Mouse (Mus musculus) retina, adult 2 months (tissue): ENCODE measurements around the gene Gdf5.
A peak's percentile ranks its signal among the peaks of the same experiment; 100 is the strongest.
"Not testable (repeated sequence)": the region's sequence is repeated elsewhere in the genome, so short reads cannot be mapped to it uniquely, and the experiment has no call there.

Experiments used
- DNase-seq: peaks from one replicate; pipeline ENCODE4 v3.0.0-alpha.2; 2012; ENCODE audit warnings: low read depth, low spot score

The Gdf5 gene

DNA sequence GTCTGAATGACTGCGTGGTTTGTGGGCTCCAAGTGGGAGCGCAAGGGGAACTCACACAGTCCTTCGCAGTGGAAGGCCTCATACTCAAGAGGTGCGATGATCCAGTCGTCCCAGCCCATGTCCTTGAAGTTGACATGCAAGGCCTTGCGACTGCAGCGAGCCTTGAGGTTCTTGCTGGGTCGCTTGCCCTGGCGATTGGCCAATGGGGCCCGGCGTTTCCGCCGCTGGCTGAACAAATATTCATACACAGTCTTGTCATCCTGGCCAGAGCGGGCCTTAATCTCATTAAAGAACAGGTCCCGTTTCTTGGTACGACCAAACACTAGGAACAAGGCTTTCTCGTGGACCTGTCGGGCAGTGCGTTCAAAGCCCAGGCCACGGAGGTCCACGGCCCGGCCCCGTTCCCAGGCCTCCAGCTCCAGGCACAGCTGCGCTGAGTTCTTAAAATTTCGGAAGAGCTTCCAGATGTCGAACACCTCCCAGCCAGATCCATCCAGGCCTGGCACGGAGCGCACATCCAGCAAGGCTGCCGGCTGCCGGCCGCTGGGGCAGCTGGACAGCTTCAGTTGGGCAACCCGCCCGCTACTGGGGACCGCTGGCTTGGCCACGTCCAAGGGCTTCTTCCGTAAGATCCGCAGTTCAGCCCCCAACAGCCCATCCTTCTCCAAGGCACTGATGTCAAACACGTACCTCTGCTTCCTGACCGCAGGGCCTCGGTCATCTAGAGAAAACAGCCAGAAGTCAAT lies 3.3 kb downstream of the Gdf5 start:
- DNase-seq, result no peak

DNA sequence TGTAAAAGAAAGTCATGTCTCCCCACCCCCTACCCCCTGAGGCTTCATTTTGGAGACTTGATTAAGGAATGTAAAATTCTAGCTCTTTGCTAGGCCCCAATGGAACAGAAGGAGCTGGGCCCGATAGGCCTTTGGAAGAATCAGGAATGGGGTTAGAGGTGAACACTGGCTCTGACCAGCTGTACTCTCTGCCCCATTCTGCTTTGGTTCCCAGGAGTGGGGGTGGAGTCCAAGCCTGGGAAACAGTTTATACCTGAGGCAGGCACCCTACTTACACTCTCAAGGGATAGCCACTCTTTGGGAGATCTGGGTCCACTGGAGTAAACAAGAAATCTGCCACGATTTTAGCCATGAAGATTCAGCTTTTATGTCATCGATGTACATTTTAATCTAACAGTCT lies 4.5 kb downstream of the Gdf5 start, which contains the start of gene Gm15557:
Gm15557 (plus strand) TSS at position 48 of the 400 bp plus-strand sequence.
- no peak for DNase-seq

DNA sequence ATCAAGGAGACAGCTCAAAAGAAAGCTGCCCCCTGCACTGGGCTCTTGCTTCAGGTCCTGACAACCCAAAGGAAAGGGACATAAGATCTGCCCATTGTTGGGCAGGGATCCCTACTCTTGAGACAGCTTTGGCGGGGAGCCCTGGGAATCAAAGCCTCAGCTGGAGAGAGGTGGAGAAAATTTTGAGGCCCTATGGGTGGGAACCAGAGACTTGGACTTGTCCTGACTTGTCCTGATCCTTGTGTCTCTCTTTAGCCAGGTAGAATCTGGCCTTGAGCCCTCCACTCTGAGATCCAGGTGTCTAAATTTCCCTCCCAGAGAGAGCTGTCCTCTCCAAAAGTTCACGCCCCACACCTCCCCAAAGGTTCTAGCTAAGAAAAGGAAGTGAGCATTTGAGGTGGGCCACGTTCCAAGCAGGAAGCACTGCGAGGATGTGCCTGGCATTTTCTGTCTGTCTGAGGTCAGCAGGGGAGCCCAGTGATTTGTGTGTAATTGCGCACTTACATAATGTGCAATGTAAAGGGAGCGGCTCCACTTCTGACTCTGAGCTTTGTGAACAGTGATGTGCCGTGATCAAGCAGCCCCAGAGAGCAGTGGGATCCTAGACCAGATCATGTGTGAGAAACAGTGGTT lies 5.2 kb downstream of the Gdf5 start:
- DNase-seq, result no peak

DNA sequence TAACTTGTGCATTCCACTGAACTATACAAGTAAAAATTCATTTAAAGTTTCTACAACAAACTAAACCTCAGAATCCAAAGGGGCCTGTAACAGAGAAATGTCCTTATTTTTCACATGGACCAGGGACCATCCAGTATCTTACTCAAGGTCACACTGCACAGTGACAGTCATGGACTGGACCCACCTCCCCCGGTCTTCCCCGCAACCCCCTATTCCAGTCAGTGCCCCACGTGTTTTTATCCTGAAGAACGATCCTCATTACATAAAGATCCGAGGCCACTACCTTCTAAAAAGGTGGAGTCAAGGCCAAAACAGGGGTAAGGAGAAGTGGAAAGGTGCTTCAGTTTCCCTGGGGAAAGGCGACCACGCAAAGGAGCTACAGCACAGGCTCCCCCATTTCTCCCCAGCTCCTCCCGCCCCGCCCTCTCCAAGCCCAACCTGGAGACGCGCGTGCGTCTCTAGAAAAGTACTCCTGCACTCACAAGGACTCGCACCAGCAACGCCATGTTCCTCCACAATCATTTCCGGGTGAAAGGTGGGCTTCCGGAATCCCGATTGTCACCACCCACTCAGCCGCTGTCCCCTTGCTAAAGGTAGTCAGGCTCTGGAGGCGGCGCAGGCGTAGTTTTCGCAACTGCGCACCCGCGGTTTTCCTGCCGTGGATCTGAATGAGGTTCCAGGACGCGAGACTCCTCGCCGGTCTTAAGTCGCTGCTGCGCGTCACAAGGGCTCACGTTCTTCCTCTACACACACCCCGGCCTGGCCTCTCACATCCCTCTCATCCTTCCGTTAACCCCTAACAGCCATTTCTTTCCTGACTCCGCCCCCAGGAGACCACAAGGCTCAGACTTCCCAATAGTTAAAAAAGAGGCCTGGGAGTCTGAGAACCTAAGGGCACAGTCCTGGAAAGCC lies 15.4 kb downstream of the Gdf5 start, which contains the start of gene Uqcc1:
Uqcc1 (minus strand) TSS at position 780 of the 912 bp plus-strand sequence.
- peak; percentile 90 for DNase-seq

DNA sequence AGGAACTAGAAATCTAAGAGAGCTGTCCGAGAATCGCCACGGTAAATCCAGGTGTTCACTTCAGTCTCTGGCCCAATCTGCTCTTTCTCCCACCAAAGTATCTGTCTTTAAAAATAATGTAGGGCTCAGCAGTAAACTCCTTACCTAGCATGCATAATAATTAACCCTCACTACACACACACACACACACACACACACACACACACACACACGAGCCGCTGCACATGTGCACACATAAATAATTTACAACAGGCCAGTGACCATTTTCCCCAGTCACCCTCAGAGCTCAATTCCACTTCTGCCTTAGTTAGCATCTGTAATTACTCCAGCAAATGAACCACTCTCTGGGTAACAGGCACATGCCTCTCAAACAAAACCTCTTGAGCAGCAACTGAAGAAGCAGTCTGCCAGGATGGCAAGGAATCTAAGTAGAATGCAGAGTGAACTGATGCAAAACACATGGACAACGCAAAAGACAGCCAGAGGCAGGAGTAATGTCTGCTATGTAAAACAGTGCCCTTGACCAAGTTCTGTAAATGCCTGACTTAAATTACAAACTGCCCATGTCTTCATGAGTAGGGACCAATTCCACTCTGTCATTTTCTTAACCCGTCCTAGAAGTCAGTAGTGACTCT lies 16.3 kb downstream of the Gdf5 start:
- no peak for DNase-seq

DNA sequence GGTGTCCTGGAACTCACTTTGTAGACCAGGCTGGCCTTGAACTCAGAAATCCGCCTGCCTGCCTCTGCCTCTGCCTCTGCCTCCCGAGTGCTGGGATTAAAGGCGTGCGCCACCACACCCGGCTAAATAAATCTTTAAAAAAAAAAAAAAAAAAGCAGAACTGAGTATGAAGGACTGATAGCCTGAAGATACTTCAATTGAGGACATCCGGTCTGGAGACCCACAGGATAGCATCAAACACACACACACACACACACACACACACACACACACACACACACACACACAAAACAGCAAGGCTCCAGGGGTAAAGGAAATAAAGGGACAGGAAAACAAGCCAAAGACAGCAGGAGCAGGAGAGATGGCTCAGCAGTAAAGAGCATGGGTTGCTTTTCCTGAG lies 20.0 kb downstream of the Gdf5 start:
- DNase-seq, result not testable (repeated sequence)

DNA sequence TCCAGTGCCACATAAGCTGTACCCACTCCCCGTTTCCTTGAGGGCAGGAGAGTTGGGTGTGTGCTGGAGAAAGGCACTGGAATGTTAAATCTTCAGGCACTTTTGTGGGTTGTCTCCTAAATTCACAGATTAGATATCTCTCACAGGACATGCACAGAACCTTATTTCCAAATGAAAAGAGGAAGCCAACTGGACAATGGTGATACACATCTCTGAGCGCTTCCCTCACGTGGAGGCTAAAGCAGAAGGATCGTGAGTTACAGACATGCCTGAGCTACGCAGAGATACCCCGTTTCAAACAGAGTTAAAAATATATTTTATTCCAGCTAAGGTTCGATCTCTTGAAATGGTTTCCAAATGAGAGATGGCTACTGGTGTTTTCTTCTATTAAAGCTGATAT lies 22.0 kb downstream of the Gdf5 start:
- no peak for DNase-seq

DNA sequence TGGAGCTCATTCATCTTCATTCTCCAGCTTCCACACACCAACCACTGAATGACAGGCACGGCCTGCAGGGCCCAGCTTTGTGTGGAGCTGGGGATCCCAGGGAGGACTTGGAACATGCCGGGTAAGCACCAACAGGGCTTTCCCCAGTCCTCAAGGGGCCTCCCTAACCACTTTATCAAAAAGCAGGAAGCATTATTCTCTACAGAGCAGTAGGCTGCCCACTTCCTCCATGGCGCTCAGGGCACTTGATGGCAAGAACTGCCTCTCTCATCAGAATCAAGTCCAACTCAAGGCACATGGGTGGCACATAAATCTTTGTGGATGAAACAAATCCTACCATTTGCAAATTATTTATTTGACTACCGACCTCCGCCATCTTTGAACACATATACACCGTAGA lies 30.5 kb downstream of the Gdf5 start:
- no peak for DNase-seq

DNA sequence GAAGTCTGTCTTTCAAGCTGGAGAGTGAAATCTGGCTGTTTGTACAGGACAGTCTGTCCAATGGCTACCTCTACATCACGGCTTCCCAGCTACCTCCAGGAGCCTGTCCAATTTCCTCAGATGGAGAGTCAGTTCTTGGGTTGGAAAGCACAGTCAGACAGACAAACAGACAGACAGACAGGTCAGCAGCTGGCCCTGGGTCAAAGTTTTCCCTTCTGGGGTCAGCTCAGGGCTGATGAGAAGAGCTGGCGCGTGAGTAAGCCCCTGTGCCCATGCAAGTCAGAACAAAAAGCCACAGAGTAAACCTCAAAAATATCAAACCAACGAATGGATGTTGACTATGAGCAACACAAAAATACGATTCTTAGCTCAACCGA lies 41.5 kb downstream of the Gdf5 start:
- DNase-seq, result no peak

DNA sequence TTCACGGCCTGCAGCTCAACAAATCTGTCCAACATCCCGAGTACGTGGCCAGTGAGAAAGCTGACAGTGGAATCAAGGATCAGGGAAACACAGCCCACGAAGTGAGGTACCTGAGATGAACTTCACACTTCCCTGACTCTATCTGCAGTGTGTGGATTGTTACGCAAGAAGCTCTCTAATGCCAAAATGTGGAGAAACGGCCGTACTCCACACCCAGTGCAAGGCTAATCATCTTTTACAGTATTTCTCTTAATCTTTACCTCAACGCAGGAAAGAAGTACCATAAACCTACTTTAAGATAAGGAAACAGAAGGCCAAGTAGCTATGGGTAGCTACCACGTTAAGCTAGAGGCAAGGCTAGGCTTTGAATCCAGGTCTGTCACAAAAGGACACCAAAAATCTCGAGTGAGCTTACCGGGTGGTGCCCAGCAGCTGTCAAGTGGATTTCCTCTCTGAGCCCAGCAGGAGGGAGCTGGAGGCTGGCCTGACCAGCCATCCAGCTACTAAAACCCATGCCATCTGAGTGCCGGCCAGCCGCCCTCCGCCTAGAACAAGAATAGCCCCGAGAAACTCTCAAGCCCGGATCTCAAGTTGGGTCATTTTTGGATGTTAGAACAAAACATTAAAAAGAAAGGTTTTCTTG lies 42.1 kb downstream of the Gdf5 start:
- no peak for DNase-seq

DNA sequence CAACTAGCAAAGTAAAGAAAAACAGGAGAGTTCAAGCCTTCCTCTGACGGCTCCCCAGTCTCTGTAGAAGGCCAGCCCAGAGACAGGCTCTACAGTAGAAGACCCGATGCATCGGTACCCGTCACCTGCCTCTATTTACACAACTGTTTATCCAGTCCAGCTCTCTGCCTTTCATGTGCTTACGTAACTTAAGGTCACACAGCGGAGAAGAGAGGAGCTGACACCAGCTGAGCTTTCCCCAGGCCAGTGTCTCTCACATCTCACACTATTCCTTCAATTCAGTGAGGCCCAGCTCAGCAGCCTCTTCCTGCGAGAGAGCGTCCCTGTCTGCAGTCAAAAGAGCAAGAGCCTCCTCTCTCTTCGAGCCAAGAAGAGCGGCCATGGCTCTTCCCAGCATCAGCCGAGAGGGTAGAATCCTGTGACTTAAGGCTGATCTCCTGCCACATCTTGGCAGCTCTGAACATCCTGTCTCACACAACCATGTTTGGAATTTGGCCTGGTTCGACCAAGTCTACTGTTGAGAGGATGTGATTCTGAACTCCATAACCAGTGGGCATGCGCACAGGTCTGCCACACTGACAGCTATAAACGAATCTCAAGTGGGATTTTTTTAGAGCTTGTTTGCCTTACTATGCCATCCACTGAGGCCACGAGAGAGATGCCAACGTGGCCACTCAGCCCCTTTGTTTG lies 50.0 kb downstream of the Gdf5 start:
- DNase-seq, result no peak

DNA sequence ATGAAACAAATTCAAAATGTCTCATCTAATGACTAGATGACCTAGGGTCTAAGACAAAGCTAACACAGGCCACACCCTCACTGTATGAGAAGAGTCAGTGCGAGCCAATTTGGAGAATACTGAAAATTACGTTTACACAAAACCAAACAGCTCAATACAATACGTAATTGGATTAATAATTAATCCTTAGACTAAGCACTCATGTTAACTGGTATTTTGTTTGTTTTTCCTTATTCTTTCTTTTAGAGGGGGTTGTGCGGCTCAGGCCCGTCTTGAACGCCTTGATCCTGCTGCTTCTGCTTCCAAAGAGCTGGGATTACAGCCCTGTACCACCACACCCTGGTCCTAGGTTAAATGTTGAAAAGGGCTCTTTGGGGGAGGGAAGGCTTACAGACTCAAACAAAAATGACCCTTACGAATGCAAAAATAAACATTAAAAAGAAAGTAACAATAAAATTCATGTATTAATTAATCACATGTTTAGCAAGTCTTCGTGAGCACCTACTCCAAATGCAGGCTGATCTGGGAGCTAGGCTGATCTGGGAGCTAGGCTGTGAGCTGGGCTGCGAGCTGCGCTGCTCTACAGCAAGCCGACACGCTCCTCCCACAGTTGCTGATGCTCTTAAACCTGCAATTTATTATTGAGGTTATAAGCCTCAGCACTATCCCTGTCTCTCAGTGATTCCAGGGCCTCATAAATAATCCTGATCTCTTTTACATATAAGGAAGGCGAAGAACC lies 50.7 kb downstream of the Gdf5 start:
- no peak for DNase-seq
